Mouse (Mus musculus) adipose tissue, adult 10 weeks (tissue): Measurements from ENCODE around the gene Rnf217. TPM values are rescaled to one million over a fixed set of nuclear protein-coding genes. Genes with fewer than 3 reads are reported as not detected.

ENCODE experiments used
- polyA plus RNA-seq: library from polyadenylated mRNA; stranded (reverse); fragments of 350-450 nt; fragmentation: Illumina TruSeq; extraction: RNeasy Lipid Tissue Mini Kit (QIAGEN cat#74804); gene quantifications from one replicate; pipeline ENCODE4 v1.2.3, GENCODE M21; 2014; ENCODE audit warnings: low read depth, low replicate concordance

The Rnf217 gene
- polyA plus RNA-seq, result 2.6 TPM

GRCm38 (mm10) chr10:31609066-31609961 lies at the start of gene Rnf217:
Gene Rnf217 (minus strand): TSS chr10:31609184.

GRCm38 (mm10) chr10:31445291-31446124 lies 163.5 kb downstream of the Rnf217 start, which contains the start of gene Tpd52l1:
Gene Tpd52l1 (minus strand): TSS chr10:31445958.

Other genes with a start within 250 kb of the Rnf217 start
- gene Tpd52l1, start 163.2 kb downstream of the Rnf217 start, polyA plus RNA-seq, result 115 TPM